Mouse (Mus musculus) adrenal gland, adult 18-20 months (tissue): ENCODE data around the gene Wwox. TPM values are rescaled to one million over a fixed set of nuclear protein-coding genes. Genes with fewer than 3 reads are reported as not detected.

Experiments used
- DNase-seq, 2 experiments: peaks; one replicate each; pipeline ENCODE4 v3.0.0; 2021 to 2022; ENCODE audit warnings: low spot score in 2 of 2
- long read RNA-seq, 2 experiments: library from polyadenylated mRNA; stranded (forward); transcript quantifications; one replicate each; pipeline ENCODE4 v2.0.0; 2021
- total RNA-seq, 2 experiments: library from RNA; stranded (reverse); gene quantifications; 1 replicate in 1 of 2; 2 replicates in 1 of 2; pipeline ENCODE4 v1.2.3; 2021

The Wwox gene
- 10 to 100 TPM; 26.9 to 27.0 TPM for total RNA-seq
- long read RNA-seq, experiment 1, partial matches to known transcripts: 0 of 3 reads
- long read RNA-seq, experiment 1, other reads (novel, unspliced or antisense): 2 of 3 reads
- long read RNA-seq, experiment 2, partial matches to known transcripts: 3 of 28 reads
- long read RNA-seq, experiment 2, other reads (novel, unspliced or antisense): 22 of 28 reads

DNA sequence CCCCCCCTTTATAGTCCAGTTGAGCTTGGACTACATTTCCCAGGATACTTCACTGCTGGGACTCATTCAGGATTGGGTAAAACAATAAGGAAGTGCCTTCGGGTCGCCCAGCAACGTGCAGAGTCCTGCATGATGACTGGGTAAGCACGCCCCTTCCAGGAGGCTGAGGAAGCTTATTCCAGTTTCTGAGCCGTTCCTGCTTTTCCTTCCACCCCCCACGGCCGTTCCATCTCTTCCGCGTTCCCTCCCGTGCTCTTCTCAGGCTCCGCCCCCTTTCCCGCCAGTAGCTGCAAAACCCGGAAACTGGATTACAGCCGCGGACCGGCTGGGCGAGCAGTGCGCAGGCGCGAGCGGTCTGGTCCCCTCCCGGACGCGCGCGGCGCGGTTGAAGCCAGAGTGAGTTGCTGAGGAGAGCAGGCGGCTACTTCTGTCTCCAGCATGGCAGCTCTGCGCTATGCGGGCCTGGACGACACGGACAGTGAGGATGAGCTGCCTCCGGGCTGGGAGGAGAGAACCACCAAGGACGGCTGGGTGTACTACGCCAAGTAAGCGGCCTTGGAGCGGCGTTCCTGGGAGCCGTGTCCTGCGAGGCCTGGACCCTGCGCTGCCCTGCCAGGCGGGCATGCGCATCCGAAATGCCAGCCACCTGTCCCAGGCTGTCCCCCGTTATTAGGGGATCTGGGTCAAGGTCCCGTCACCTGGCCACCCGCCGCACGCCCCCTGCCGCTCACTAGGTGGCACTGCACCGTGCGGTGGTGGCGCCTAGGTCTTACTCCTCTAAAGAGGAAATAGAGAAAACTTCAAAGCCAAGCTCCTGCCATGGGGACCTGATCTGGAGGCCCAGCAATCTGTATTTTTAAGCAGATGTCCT lies at the start of gene Wwox:
Gene Wwox (plus strand): TSS at position 322 of the 871 bp plus-strand sequence.
- peak; percentile 100 for DNase-seq

DNA sequence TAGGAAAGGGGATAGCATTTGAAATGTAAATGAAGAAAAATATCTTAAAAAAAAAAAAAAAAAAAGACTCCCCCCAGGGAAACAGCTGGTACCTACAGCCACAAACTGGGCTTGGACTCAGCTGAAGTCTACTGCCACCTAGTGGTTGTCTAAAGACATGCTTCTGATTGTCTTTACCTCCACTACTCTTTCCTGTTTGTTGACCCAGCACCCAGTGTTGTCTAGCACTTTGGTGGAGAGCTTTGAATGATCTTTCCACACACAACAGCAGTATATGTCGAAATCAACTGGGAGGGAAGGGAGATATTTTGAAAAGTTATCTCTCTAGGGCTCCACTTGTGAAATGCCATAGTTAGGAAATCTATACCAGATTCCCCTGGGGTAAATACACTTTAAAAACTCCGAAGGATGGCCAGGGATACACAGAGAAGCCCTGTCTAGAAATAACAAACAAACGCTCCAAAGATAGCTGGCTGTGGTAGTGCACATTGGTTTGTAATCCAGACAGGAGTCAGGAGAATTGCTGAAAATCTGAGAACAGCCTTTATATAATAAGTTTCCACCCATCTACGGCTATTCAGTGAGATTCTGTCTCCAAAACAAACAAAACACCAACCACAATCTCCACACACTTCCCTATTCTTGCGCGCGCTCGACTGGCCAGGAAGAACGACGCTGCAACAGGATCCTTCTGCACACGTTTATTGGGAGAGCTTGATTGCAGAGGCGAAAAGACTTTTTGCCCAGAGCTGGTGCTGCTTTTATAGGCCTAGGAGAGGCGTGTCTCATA lies 48.8 kb upstream of the Wwox start:
- peak in 1 of 2 experiments; percentile 3 for DNase-seq

DNA sequence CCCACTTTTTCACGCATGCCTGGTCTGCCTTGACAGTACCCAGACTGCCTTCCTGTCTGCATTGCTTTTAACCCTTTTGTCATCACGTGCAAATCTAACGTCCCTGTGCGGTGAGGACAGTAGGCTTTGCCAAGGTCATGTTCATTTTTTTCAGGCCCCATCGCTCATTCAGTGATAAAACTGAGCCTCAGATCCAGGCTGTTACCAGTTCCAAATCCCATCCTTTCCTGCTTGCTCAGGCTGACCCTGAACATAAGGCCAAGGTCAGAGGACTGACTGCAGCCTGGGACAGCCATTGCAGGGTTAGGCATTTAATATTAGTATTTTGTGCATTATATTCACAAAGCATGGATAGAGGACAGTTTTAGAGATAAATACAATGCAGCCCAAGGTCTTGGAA lies 41.1 kb upstream of the Wwox start:
- DNase-seq: peak in 1 of 2 experiments; percentile 1

DNA sequence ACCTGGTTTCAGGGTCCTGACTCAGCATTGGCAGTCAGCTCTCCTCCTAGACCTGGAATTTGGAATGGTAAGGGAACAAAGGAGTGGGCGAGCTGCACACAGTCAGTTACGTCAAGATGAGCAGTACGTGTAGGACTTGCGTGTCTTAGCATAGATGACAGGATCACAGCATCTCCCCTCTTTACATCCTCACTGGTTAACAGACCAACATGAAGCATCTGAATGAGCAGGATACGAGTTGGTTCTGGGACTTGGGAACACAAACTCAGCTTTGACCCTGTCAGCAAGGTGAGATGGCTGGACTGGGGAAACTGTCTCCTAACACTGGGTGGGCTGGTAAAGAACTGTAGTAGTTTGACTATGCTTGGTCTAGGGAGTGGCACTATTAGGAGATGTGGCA lies 40.2 kb upstream of the Wwox start:
- no peak for DNase-seq

DNA sequence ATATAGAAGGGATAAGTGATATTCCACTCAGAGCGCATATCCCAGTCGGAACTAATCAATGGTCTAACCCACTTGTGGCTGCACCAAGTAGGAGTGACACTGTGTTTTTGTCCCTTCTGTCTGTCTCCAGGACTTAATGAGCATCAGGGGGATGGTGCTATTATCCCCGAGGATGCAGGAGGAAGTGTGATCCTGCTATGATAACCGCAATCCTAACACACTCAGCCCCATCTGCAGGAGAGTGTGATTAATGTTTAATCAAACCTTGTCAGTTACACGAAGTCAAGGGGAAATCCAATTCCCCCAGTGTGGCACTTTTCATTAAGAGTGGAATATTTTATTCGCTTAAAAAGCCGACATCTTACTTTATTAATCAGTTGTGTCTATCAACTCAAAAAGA lies 37.8 kb upstream of the Wwox start:
- no peak for DNase-seq

DNA sequence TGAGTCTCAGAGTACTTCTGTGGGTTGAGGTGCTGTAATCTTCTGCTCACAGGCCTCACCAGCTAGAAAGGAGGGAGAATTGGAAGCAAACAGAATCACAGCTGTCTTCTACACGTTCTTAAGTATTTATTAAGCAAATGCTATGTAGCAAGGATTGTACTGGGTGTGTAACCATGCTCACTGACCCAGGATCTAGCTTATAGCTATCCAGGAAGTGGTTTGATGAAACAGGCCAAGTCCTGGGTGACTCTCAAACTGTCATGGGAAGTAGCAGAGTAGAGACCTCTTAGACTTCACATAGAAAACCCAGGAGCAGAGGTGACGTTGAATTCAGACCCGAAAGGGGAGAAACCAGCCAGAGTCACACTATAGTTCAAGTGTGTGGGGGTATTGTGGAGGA lies 28.0 kb upstream of the Wwox start:
- DNase-seq: no peak

DNA sequence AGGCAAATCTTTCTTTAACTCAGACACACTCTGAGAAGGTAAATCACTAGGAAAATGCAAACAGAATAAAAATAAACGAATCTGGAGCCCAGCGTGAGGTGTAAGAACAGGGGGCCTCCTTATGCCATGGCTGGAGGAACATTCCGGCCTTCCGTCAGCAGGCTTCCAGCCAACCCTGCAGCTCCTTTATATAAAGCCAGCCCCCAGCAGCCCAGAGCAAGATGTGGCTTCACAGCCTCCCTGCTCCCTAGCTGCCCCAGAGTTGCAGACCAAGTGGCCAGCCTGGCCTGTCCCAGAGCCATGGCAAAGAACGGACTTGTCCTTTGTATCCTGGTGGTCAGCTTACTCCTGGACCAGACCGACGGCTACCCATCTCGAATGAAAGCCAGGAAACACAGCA lies 21.7 kb upstream of the Wwox start, which contains the start of gene Clec3a:
Gene Clec3a (plus strand): TSS at position 301 of the 400 bp plus-strand sequence.
- DNase-seq: no peak

DNA sequence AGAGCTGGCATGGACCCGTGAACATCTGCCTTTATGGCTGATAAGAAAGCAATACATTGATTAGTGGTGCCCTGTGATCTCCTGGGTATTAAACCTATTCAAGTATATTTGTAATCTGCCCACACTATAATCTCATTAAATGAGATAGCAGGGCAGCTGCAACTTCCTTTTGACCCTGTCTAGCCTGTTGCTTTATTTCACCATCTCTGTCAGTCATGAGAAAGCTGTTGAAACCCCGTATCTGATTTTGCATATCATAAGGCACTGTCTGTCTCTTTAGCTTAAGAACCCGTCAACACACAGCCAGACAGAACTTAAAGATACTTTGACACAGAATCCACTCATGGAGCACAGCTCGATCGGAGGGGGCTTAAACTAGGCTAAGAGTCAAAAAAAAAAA lies 21.0 kb upstream of the Wwox start:
- no peak for DNase-seq

DNA sequence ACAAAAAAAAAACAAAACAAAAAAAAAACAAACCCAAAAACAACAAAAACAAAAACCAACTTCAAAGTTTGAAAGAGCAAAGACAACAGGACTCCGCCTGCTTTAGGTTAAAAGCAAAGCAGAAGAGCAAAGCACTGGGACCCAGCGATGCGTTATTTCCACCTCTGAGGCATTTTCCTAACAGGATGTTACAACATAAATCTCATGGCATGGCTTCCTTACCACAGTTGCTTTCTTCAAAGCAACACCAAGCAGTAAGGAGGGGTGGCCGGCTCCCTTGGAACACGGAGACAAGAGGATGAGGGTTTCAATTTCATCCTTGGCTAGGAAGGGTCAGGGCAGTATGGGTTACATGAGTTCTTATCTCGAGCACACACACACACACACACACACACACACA lies 20.6 kb upstream of the Wwox start:
- DNase-seq: no peak

DNA sequence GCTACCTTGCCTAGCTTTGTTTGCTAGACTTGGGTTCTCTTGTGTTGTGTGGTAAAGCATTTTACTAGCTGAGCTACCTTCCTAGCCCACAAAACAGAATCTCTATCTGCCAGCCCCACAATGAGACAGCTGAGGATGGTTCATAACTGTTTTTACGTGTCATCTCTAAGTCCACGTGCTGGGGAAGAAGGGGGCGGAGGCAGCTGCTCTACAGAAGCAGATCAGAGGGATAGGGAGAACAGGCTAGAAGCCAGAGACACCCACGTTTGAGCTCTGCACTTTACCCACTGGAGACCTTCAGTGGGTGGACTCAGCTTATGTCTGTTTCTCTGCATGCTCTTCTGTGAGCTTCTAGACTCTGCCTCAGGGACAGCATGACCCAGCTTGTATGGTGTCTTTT lies 17.9 kb upstream of the Wwox start:
- no peak for DNase-seq

DNA sequence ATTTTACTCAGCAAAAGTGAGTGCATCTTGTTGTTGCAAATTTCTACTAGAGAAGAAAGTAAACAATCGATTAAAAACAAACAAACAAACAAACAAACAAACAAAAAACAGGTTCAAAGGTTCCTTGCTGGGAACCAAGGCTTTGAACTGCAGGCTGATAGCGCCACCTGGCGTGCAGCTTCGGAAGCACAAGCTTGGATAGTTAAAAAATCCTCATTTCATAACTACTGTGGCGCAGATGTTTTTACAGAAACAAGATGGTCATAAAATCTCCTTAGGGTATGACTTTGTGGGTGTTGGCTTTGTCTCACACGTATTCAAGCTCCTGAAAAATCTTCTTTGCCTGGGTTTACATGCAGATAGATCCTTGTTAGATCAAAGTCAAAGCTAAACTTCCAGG lies 1.2 kb upstream of the Wwox start:
- peak; percentile 41 to 75 for DNase-seq

DNA sequence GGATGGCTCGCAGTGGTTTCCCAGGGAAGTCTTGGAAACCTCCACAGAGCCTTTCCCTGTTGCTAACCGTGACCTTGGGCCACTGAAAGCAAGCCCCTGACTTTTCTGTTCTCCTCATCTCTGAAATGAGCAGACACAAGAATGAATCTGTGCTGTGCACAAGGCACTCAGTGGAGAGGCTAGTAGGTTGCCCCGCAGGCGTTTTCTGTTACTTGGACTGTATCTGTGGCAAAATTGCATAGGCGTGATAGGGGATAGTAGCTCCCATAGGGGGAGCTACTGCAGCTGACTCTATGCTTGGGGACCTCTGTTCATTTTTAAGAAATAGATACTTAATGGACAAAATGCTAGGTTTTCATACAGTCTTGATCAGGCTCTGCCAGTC lies 742 bp downstream of the Wwox start:
- no peak for DNase-seq

DNA sequence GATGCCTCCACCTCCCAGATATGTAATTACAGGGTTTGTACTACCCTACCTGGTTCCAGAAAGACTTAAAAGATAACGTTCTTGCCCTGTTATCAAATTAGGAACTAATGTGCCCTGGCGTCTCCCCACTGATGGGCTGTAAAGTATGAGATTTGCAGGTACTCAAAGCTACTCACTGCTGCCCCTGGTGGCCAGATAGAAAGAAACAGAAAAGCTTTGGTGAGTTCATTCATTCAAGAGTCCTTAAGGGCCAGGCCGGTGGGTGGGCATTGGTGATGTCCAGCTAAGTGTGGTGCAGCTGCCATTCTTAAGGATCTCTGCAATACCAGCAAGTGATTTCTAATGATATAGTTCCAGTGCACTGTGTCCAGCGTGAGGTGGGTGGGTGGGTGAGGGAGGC lies 2.2 kb downstream of the Wwox start:
- peak in 1 of 2 experiments; percentile 36 for DNase-seq

DNA sequence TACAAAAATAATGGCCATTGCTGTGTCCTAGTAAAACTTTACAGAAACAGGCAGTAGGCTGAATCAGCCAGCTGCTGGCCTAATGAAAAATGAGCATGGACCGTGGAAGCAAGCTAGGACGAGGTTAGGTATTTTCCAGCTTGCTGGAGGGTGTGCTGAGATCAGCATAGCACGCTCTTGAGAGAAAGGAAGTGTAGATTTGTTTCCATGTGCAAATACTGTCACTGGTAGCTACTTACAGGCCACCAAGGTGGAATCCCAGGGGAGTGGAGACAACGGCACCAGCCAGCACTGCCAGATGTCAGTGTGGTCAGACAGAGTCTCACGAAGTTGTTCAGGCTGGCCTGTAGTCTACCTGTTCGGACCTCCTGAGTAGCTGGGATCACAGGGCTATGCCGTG lies 7.4 kb downstream of the Wwox start:
- no peak for DNase-seq

DNA sequence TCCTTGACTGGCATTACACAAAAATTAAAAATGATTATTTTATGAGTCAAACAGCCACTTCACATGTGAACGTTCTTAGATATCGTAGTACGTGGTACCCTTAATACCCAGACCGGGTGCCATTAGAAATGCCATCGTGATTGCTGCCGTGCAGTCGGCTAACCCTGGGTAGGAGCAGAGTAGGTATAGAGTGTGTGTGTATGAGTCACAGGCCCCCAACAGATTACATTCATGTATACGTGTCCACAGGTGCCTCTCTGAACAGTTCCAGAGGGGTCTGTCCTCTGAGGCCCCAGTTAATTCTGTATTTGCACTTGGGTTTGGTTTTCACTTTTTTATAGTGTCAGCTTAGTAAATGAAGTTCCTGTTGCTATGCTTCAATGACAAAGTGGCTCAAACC lies 12.8 kb downstream of the Wwox start:
- no peak for DNase-seq

DNA sequence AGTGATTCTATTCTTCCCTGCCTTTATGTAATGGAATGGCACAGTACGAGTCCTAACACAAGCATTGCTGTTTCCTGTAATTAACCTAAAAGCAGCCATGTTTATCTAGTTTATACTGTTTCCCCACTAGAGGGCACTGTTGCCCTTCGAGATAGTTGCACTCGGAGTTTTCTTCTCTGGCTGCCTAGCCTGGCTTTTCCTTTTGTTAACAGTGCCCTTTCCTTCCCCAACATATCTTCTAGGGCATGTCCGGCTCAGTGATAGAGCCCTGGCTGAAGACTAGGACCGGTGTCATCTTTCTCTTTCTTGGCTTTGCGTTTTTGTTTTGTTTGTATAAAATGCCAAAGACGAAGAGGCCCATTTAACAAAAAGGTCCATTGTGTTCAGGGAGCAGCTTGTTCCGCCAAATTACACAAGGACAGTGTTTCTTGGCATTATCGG lies 13.3 kb downstream of the Wwox start:
- DNase-seq: peak; percentile 59 to 63

DNA sequence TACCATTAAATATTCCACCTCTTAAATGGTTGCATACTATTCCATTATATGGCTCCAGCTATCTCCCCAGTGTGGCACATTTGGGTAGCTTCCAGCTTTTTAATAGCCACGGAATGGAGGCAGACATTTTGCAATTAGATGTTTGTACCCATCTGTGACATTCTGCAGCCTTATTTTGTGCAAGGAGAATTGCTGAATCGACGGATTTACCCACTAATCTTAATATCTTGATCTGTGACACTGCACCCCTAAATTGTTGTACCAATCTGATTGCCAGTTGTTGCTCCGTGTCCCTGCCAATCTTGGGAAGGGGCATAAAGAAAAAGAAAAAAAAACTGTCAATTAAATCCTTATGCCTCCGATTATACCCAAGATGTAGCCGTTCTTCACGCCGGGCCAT lies 15.8 kb downstream of the Wwox start:
- DNase-seq: no peak

DNA sequence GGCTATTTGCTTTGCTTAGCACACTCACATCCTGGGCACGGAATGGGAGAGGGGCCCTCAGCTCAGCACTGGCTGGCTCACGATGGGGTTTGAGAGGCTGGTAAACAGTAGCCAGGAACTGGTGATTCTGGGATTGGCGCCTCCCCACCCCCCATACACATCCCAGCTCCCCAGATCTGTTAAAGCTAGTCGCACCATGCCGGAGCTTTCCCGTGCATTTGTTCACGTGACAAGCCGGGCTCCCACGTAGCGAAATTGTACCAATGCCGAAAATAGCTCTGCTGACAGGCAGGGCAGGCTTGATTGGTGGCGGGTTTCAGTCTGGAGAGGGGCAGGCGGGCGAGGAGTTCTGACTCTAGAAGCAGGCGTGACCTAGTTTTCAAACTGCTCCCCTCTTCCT lies 16.5 kb downstream of the Wwox start:
- no peak for DNase-seq

DNA sequence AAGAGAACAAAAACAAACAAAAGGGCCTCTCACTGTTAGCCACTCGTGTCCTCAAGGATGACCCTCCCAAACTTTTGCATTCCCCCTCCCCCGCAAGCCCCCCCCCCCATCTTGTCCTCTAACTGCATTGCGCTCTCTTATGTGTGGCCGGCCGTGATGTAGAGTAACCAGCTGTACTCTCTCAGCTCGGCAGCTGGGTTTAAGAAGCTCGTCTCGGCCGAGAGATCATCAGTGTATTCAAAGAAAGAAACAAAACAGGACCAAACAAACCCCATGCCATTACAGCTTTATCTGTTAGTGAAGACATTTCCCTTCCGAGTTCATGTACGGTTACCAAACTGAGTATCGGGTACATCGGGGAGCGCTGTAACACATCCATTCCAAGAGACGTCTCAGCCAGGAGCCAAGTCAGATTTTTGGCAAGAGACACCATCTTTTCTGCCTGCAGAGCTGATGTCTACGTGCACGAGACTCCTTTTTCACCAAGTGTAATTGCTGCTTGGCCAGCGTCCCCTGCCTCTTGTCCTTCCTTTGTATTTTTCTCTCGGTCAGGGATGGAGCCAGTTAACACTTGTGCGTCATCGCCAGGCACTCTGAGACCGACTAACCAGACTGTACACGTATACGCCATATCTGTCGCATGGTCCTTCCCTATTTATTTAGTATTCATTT lies 18.8 kb downstream of the Wwox start:
- DNase-seq: no peak

DNA sequence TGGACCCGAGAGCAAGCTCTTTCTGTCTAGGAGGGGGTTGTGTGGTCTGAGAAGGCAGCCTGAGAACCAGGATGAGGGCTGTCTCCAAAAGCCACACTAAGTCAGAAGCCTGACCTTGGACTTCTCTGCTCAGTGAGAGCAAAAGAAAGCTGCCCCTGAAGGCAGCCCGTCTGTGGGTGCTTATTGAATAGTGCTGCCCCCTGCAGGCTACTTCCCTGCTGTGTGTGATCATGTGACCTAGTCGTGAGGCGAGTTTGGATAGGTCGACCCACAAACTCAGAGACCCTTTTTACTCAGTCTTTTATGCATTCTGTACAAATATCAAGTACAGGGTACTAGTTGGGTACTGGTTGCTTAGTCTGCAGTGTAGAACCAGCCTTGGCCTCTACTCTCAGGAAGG lies 21.1 kb downstream of the Wwox start:
- no peak for DNase-seq

DNA sequence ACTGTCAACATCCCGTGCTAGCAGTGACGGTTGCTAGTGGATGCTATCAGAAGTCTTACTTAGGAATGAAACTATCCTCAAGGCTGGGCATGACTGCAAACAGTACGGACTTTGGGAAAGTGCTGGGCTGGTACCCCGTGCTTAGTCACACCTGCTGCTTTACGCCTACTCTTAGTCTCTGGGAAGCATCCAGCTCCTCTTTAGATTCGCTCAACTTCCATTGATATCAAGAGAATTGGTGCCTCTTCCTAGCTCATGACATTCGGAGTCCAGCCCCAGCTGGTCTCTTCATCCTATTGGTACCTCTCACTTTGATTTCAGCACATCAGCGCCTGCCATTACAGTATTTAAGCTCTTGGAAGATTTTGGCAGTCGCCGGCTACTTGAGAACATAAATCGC lies 23.1 kb downstream of the Wwox start:
- DNase-seq: no peak
